Mouse (Mus musculus): ENCODE measurements around the gene Myo16.

GRCm38 (mm10) chr8:10534619-10535286, 381.0 kb downstream of the Myo16 start:
- TF ChIP-seq GATA1 (IDR thresholded peaks at IDR 0.05; ENCODE audit: borderline replicate concordance, low read length) (no peak), FLI1 (IDR thresholded peaks at IDR 0.05; ENCODE audit: low read length) (no peak)

Data from megakaryocyte, embryonic 14.5 days (primary cell).